Mouse (Mus musculus) liver, embryonic 15.5 days (tissue): ENCODE results near the gene Il21r. TPM values are rescaled to one million over a fixed set of nuclear protein-coding genes. Genes with fewer than 3 reads are reported as not detected.

ENCODE experiments used
- ATAC-seq: fragments of 200-750 bp; cut with Nextera tagmentation; 2 replicates; pipeline ENCODE4 v1.8.0; 2017; ENCODE audit warnings: moderate number of reproducible peaks, mild to moderate bottlenecking, moderate library complexity; ENCODE audit not compliant: insufficient read depth
- H3K27ac ChIP-seq: fragments of 300-500 bp; sonication (generic); replicated peaks from 2 replicates; pipeline ENCODE4 v1.5.1; 2015; ENCODE audit warnings: mild to moderate bottlenecking, inconsistent platforms
- H3K27me3 ChIP-seq: fragments of 300-500 bp; sonication (generic); 2 replicates; pipeline ENCODE4 v1.6.1; 2015; ENCODE audit warnings: mild to moderate bottlenecking, inconsistent platforms
- H3K36me3 ChIP-seq: fragments of 300-500 bp; sonication (generic); replicated peaks from 2 replicates; pipeline ENCODE4 v1.6.1; 2015; ENCODE audit warnings: moderate library complexity, mild to moderate bottlenecking, inconsistent platforms
- H3K4me1 ChIP-seq: fragments of 300-500 bp; sonication (generic); replicated peaks from 2 replicates; pipeline ENCODE4 v1.6.1; 2015; ENCODE audit warnings: inconsistent platforms
- H3K4me2 ChIP-seq: fragments of 300-500 bp; sonication (generic); 2 replicates; pipeline ENCODE4 v1.6.1; 2015; ENCODE audit warnings: moderate library complexity, mild to moderate bottlenecking, inconsistent platforms
- H3K4me3 ChIP-seq: fragments of 300-500 bp; sonication (generic); replicated peaks from 2 replicates; pipeline ENCODE4 v1.5.1; 2015; ENCODE audit warnings: mild to moderate bottlenecking, inconsistent platforms
- H3K9ac ChIP-seq: fragments of 300-500 bp; sonication (generic); 2 replicates; pipeline ENCODE4 v1.6.1; 2015; ENCODE audit warnings: moderate library complexity, mild to moderate bottlenecking, inconsistent platforms
- H3K9me3 ChIP-seq: fragments of 300-500 bp; sonication (generic); replicated peaks from 2 replicates; pipeline ENCODE4 v1.6.1; 2016; ENCODE audit warnings: inconsistent platforms
- WGBS: fragments of 180-500 bp; shearing (Covaris S2); methylation state at CpG from one replicate; pipeline ENCODE4 v1.1.7; 2015; ENCODE audit warnings: mixed read lengths; ENCODE audit not compliant: insufficient replicate concordance; 5-methylcytosine and 5-hydroxymethylcytosine counted together
- polyA plus RNA-seq: library from polyadenylated mRNA; unstranded; fragments of >200 nt; fragmentation: Nextera tagmentation; extraction: Ambion mirVana; gene quantifications from 2 replicates; pipeline ENCODE4 v1.2.1, GENCODE M21; 2015

Il21r gene
- polyA plus RNA-seq, 1 experiment from 2014 or later, result 0.71 TPM

DNA sequence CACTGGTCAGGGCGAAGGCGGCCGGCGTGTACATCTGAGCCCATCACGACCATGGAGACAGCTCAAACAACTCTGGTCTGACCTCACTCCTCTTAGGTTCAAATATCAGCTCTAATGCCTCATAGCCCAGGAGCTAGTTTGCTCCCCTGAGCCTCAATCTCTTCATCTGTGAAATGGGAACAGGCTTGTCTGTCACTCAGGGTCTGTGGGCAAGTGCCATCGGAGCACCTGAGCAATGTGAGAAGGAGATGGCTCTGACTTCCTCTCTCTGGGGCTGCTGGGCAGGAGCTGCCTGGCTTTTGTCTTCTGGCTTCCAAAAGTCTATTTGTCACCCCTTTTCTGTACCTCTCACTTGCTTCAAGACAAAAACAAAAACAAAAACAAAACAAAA lies 2.0 kb upstream of the Il21r start:
- 50% methylated on average over 6 of the region's 6 CpGs for WGBS
- ATAC-seq, result no peak
- Histone ChIP-seq H3K4me1 (peaks cover 19% of the 10 kb centered on the region; the same call in 1 of the 2 replicates), H3K4me3 (no peak overlapping the region), H3K9ac (no peak overlapping the region), H3K4me2 (0 out of 2 replicates have a peak overlapping the region, but pooled peaks have one; percentile 25), H3K27ac (peak overlapping the region; percentile 19; the same call in 1 of the 2 replicates), H3K9me3 (no peaks in the 10 kb centered on the region), H3K36me3 (no peaks in the 10 kb centered on the region), H3K27me3 (0 out of 2 replicates have a peak, but pooled peaks cover 11% of the 10 kb centered on the region)

DNA sequence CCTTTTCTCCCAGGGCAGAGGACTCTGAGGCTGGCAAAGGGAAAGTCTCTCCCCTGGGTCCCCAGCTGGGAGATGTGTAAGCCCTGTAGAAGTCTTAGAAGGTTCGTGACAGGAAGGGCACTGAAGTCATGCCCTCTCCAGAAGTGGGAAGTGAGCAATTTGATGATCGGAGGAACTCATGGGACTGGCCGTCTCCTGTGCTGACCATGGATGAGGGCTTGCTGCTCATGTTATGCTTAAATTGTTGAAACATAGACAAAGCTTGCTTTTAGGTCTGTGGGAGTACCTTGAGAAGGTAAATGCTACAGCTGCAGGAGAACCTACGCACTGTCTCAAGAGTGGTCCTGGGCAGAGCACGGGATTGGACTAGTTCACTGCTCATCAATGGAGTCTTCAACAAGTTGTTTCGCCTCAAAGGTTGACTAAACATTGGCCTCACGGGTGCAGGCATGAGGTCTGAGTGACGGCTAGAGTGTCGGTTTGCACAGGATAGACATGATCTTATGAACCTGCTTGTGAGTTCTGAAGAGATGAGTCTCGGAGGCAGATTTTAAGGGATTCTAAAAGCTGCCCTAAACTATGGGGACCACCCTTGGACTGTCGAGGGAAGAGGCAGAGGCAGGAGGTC lies 1.3 kb upstream of the Il21r start:
- Histone ChIP-seq H3K4me3 (no peak overlapping the region), H3K4me2 (no peak overlapping the region), H3K4me1 (peaks cover 19% of the 10 kb centered on the region; the same call in 1 of the 2 replicates), H3K36me3 (no peaks in the 10 kb centered on the region), H3K27me3 (0 out of 2 replicates have a peak, but pooled peaks cover 11% of the 10 kb centered on the region), H3K9me3 (no peaks in the 10 kb centered on the region), H3K9ac (no peak overlapping the region), H3K27ac (0 out of 2 replicates have a peak overlapping the region, but pooled peaks have one; percentile 19)
- 48% methylated on average over 11 of the region's 11 CpGs for WGBS
- ATAC-seq, result peak; percentile 20; the same call in 1 of the 2 replicates

DNA sequence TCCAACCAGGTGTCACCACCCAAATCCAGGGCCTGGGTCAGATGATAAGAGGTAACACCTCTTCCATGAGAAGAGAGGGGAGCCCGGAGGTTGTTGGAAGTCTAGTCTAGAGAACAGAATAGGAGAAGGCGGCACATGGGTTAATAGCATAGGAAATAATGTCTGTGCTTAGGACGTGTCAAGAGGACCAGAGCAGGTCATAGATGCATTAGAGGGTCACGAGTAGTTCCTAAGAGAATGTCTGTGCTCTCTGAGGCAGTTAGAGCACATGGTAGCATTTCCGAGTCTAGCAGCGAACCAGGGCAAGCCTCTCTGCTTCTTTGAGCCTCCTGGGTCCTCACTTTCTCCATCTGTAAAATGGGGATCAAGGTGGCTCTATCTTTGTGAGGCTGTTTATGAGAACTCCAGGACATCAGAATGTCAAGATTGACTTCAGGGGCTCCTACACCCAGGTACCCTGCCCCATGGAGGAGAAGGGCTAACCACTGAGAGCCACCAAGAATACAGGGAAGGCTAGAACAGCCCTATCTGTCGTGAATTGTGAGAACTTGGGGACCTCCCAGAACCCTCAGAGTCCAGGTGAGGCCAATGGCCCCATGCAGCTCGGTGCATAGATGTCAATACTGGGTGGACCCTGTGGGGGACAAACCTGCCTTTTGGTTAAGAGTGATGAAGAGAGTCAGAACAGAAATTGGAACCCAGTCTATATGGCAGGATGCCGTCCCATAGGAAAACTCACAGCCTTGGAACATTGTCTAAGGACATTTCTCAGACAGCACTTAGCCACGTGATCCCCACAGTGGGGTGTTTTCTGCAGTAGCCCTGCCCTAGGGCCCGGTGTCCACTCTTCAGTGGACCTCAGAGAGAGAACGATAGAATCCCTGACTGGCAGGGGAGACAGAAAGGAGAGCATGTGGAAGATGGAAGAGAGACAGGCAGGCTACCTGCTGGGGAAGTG lies 1.4 kb downstream of the Il21r start:
- Histone ChIP-seq H3K4me1 (peaks cover 19% of the 10 kb centered on the region; the same call in 1 of the 2 replicates), H3K9ac (no peak overlapping the region), H3K27ac (no peak overlapping the region), H3K4me2 (no peak overlapping the region), H3K36me3 (no peaks in the 10 kb centered on the region), H3K9me3 (no peaks in the 10 kb centered on the region), H3K4me3 (no peak overlapping the region), H3K27me3 (0 out of 2 replicates have a peak, but pooled peaks cover 11% of the 10 kb centered on the region)
- no peak for ATAC-seq
- WGBS, result 62% methylated on average over 12 of the region's 12 CpGs

DNA sequence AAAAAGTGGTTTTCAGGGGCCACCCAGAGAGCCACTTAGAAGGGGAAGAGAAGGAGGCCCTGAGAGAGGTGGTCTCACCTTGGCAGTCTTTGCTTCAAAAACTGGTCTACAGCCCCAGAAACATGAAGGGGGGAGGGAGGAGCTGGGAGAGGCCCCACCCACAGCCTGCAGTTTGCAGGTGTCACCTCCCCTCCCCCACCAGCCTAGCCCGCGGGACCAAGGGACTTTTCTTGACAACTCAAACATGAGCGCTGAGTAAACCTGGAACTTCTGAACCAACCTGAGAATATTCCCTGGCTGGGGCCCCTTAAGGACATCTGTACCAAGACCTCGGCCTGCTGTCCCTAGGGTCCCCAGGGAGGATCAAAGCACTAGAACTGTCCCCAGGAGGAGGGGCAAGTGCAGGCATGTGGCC lies 2.5 kb downstream of the Il21r start:
- no peaks in the 10 kb centered on the region for H3K9me3 ChIP-seq
- H3K9ac ChIP-seq, result no peak overlapping the region
- H3K4me2 ChIP-seq, result no peak overlapping the region
- H3K27ac ChIP-seq, result no peak overlapping the region
- 0 out of 2 replicates have a peak, but pooled peaks cover 11% of the 10 kb centered on the region for H3K27me3 ChIP-seq
- peaks cover 14% of the 10 kb centered on the region; the same call in 1 of the 2 replicates for H3K4me1 ChIP-seq
- 35% methylated on average over 4 of the region's 4 CpGs for WGBS
- no peak for ATAC-seq
- H3K4me3 ChIP-seq, result no peak overlapping the region
- no peaks in the 10 kb centered on the region for H3K36me3 ChIP-seq

DNA sequence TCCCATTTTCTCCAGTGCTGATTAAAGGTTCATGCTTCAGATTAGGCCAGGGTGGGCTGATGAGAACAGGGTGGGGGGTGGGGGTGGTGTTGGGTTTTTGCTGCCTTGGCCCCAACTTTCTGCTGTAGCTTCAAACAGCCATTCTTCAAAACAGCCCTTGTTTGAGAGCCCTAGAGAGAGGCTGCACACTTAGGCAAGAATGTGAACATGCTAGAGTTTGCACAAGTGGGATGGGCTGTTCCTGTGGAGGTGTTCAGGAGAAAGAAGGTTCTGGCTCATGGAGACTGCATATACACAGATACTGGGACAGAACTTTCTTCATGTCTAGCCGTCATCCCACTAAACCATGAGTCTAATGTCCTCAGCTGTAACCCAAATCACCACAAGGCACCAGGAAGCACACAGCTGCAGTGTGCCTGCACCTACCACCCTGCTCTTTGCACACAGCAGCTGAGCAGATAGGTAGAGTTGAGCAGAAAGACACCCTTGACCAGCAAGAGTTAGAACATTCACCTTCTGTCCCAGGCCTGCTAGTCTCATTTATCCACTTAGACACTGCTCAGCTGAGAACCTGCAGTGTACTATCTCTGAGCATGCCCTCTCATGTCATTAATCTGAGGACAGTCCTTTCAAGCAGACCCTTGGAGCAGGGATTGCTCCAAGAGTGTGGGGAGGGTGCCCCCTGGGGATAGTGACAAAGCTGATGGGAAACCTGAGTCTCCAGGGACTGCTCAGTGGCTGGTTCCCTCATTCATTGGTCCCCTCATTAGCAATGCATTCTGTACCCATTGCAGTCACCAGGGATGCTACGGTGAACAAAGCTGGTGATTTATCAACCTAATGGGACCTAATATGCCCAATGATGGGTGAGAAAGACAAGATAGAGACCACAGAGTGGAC lies 3.3 kb downstream of the Il21r start:
- H3K4me3 ChIP-seq, result no peak overlapping the region
- H3K9ac ChIP-seq, result no peak overlapping the region
- no peak for ATAC-seq
- no peak overlapping the region for H3K27ac ChIP-seq
- no peaks in the 10 kb centered on the region for H3K36me3 ChIP-seq
- 72% methylated on average over 2 of the region's 2 CpGs for WGBS
- H3K4me2 ChIP-seq, result no peak overlapping the region
- peaks cover 9% of the 10 kb centered on the region; the same call in 1 of the 2 replicates for H3K4me1 ChIP-seq
- no peaks in the 10 kb centered on the region for H3K9me3 ChIP-seq
- H3K27me3 ChIP-seq, result 0 out of 2 replicates have a peak, but pooled peaks cover 7% of the 10 kb centered on the region

DNA sequence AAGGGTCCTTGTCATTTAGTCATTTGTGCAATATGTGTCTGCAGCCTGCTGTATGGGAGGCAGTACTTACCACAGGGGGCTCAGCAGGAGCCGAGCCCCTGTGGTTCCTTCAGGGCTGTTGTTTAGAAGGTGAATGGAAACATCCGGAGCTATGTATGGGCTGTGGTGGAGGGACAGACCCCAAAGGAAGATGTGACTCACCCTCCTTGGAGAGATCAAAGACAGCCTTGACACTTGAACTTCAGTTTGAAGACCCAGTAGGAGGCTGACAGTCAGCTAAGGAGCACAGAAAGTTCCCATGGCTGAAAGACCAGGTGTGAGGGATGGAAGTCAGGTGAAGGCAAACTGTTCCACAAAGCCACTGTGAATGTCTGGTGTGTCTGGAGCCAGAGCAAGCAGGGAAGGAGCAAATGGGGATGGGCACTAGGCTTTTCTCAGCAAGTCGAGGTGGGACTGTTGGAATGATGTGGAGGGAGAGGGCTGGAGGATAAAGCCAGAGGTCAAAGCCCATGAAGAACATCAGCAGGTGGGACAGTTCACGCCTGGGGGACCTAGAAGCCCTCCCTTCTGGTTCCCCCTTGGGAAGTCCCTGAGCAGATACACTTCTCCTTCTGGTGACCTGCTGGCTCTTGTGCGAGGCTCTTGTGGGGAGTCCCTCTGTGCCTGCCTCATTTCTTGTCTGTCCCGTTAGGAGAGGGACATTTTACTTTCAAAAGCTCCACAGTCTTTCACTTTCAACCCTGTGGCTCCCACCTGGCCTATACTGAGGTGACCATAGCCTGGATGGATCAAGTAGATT lies 4.4 kb downstream of the Il21r start:
- 28% methylated on average over 6 of the region's 6 CpGs for WGBS
- no peaks in the 10 kb centered on the region for H3K27me3 ChIP-seq
- no peaks in the 10 kb centered on the region for H3K36me3 ChIP-seq
- H3K27ac ChIP-seq, result no peak overlapping the region
- no peaks in the 10 kb centered on the region for H3K9me3 ChIP-seq
- peaks cover 9% of the 10 kb centered on the region; the same call in 1 of the 2 replicates for H3K4me1 ChIP-seq
- no peak overlapping the region for H3K4me2 ChIP-seq
- no peak overlapping the region for H3K4me3 ChIP-seq
- no peak for ATAC-seq
- H3K9ac ChIP-seq, result no peak overlapping the region

DNA sequence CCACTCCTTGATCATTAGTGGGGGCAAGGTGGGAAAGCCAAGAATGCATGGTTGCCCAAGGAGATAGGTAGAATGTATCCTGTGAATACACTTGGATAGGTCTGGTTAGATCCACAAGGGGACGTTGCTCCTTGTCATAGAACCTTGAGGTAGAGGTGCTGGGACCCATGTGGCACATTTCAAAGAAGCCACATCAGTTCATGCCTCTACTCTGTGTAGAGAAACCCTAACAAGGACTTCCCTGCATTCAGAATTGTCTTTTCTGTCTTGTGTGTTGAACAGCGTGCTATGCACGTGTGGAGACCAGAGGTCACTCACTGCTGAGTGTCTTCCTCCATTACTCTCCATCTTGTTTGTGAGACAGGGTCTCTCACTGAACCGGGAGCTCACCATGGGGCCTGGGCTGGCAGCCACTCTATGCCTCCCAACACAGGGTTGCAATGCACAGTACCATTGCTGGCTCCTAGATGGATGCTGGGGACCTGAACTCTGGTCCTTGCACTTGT lies 5.0 kb downstream of the Il21r start:
- Histone ChIP-seq H3K9me3 (no peaks in the 10 kb centered on the region), H3K27me3 (no peaks in the 10 kb centered on the region), H3K27ac (no peak overlapping the region), H3K9ac (no peak overlapping the region), H3K4me2 (no peak overlapping the region), H3K4me1 (peaks cover 5% of the 10 kb centered on the region; the same call in 1 of the 2 replicates), H3K36me3 (no peaks in the 10 kb centered on the region), H3K4me3 (no peak overlapping the region)
- no peak for ATAC-seq
- 58% methylated on average over 4 of the region's 4 CpGs for WGBS

DNA sequence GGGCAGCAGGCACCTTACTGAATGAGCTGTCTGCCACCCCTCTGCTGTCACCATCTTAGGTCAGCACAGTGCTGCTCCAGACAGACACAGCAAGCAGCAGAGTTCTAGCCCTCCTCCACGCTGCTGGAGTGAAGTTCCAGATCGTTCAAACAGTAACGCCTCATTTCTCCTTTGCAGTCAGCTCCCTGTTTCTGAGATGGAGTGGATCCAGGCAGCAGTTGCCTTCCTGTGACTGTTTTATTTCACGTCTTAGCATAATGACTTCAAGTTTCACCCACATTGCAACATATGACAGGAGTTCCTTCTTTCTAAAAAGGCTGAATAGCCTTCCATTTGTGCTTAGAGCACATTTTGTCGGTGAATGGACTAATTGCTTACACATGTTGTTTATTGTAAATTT lies 10.3 kb downstream of the Il21r start:
- Histone ChIP-seq H3K4me1 (no peaks in the 10 kb centered on the region), H3K27me3 (no peaks in the 10 kb centered on the region), H3K36me3 (no peaks in the 10 kb centered on the region), H3K9ac (no peak overlapping the region), H3K4me3 (no peak overlapping the region), H3K9me3 (no peaks in the 10 kb centered on the region), H3K4me2 (no peak overlapping the region), H3K27ac (no peak overlapping the region)
- WGBS, result 58% methylated on average over 5 of the region's 5 CpGs
- ATAC-seq, result no peak

DNA sequence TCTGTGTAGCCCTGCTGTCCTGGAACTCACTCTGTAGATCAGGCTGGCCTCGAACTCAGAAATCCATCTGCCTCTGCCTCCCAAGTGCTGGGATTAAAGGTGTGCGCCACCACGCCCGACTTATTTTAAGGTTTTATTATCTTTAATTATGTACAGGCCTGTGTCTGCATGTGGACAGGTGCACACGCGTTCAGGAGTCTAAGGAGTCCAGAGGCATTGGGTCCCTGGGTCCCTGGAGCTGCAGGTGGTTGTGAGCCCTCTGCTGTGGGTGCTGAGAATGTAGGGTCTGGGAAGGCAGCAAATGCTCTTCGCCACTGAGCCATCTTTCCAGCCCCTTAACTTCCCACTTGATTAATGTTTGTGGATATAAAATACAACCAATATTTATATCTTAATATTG lies 12.2 kb downstream of the Il21r start:
- no peak overlapping the region for H3K9ac ChIP-seq
- no peaks in the 10 kb centered on the region for H3K9me3 ChIP-seq
- H3K4me3 ChIP-seq, result no peak overlapping the region
- H3K4me2 ChIP-seq, result no peak overlapping the region
- H3K36me3 ChIP-seq, result no peaks in the 10 kb centered on the region
- no peaks in the 10 kb centered on the region for H3K27me3 ChIP-seq
- no peak for ATAC-seq
- no peak overlapping the region for H3K27ac ChIP-seq
- WGBS, result 73% methylated on average over 7 of the region's 7 CpGs
- H3K4me1 ChIP-seq, result no peaks in the 10 kb centered on the region

DNA sequence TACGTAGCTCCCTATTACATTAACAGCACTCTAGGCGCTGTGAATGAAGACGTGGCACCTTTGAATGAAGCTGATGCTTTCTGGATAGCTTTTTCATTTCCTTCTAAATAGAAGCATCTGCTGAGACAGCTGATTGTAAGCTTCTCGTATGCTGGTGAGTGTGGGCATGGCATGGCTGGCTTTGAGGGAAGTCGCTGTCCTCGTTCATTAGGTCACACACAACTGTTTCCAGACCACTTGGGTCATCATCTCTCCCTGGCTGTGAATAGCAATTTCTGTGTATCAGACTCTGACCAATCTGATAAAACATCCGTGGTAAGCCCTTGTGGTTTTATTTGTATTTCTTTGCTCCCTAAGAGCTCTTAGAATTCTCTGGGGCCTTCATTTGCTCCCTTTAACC lies 14.8 kb downstream of the Il21r start:
- Histone ChIP-seq H3K9ac (no peak overlapping the region), H3K27ac (no peak overlapping the region), H3K4me1 (no peaks in the 10 kb centered on the region), H3K36me3 (no peaks in the 10 kb centered on the region), H3K9me3 (no peaks in the 10 kb centered on the region), H3K4me3 (no peak overlapping the region), H3K27me3 (no peaks in the 10 kb centered on the region), H3K4me2 (no peak overlapping the region)
- ATAC-seq, result no peak
- WGBS, result 51% methylated on average over 7 of the region's 7 CpGs
